Mouse (Mus musculus): ENCODE data around the gene Clstn2. TPM values are rescaled to one million over a fixed set of nuclear protein-coding genes. Genes with fewer than 3 reads are reported as not detected.

Clstn2 gene
- polyA plus RNA-seq, 1 experiment from 2014 or later: 1.1 TPM

GRCm38 (mm10) chr9:97590712-97591111 lies 442.3 kb downstream of the Clstn2 start:
- Histone ChIP-seq H3K27ac (ENCODE audit: low read depth) (no peak overlapping the region), H3K36me3 (ENCODE audit: control insufficient read depth, insufficient read depth, low read length) (no peaks in the 10 kb centered on the region), H3K4me1 (replicated peaks; ENCODE audit: control insufficient read depth, insufficient read depth, low read length) (no peaks in the 10 kb centered on the region), H3K27me3 (replicated peaks; ENCODE audit: control insufficient read depth, insufficient read depth, low read length) (no peaks in the 10 kb centered on the region), H3K9ac (ENCODE audit: low read length) (no peak overlapping the region), H3K4me3 (ENCODE audit: low read depth, low read length) (no peak overlapping the region), H3K9me3 (ENCODE audit: control insufficient read depth, low read length) (no peaks in the 10 kb centered on the region), H3K4me2 (ENCODE audit: low read length) (no peak overlapping the region)
- WGBS: 70% methylated on average over 4 of the region's 4 CpGs
- ATAC-seq (replicated peaks; ENCODE audit: low FRiP score, low TSS enrichment, low read depth): no peak
- no peak for DNase-seq (ENCODE audit: low spot score)

- Histone ChIP-seq H3K4me1 (replicated peaks; ENCODE audit: control insufficient read depth, insufficient read depth, low read length) (peaks cover 6% of the 10 kb centered on the region; the same call in 1 of the 2 replicates), H3K4me3 (ENCODE audit: low read depth, low read length) (no peak overlapping the region), H3K27ac (ENCODE audit: low read depth) (no peak overlapping the region), H3K9ac (ENCODE audit: low read length) (no peak overlapping the region), H3K27me3 (replicated peaks; ENCODE audit: control insufficient read depth, insufficient read depth, low read length) (no peaks in the 10 kb centered on the region), H3K9me3 (ENCODE audit: control insufficient read depth, low read length) (no peaks in the 10 kb centered on the region), H3K36me3 (ENCODE audit: control insufficient read depth, insufficient read depth, low read length) (no peaks in the 10 kb centered on the region), H3K4me2 (ENCODE audit: low read length) (no peak overlapping the region)
- WGBS: 37% methylated on average over 7 of the region's 7 CpGs
- DNase-seq (ENCODE audit: low spot score) (no peak), ATAC-seq (replicated peaks; ENCODE audit: low FRiP score, low TSS enrichment, low read depth) (0 out of 2 replicates have a peak, but pooled peaks have one; percentile 55)
Measured at GRCm38 (mm10) chr9:97570881-97571280, 462.1 kb downstream of the Clstn2 start.

GRCm38 (mm10) chr9:97563121-97563520 lies 469.9 kb downstream of the Clstn2 start:
- ATAC-seq (replicated peaks; ENCODE audit: low FRiP score, low TSS enrichment, low read depth): no peak
- 90% methylated on average over 6 of the region's 6 CpGs for WGBS

GRCm38 (mm10) chr9:97544359-97544758 lies 488.6 kb downstream of the Clstn2 start:
- H3K36me3 ChIP-seq (ENCODE audit: control insufficient read depth, insufficient read depth, low read length): no peaks in the 10 kb centered on the region
- H3K9me3 ChIP-seq (ENCODE audit: control insufficient read depth, low read length): no peaks in the 10 kb centered on the region
- H3K27ac ChIP-seq (ENCODE audit: low read depth): no peak overlapping the region
- no peak overlapping the region for H3K4me3 ChIP-seq (ENCODE audit: low read depth, low read length)
- ATAC-seq (replicated peaks; ENCODE audit: low FRiP score, low TSS enrichment, low read depth) (no peak), DNase-seq (ENCODE audit: low spot score) (no peak)
- H3K4me2 ChIP-seq (ENCODE audit: low read length): no peak overlapping the region
- 87% methylated on average over 4 of the region's 4 CpGs for WGBS
- H3K4me1 ChIP-seq (replicated peaks; ENCODE audit: control insufficient read depth, insufficient read depth, low read length): no peaks in the 10 kb centered on the region
- no peaks in the 10 kb centered on the region for H3K27me3 ChIP-seq (replicated peaks; ENCODE audit: control insufficient read depth, insufficient read depth, low read length)
- no peak overlapping the region for H3K9ac ChIP-seq (ENCODE audit: low read length)

More at GRCm38 (mm10) chr9:97563121-97563520, 469.9 kb downstream of the Clstn2 start:
- Histone ChIP-seq H3K9me3 (ENCODE audit: control insufficient read depth, low read length) (no peaks in the 10 kb centered on the region), H3K4me1 (replicated peaks; ENCODE audit: control insufficient read depth, insufficient read depth, low read length) (no peaks in the 10 kb centered on the region), H3K27ac (ENCODE audit: low read depth) (no peak overlapping the region), H3K27me3 (replicated peaks; ENCODE audit: control insufficient read depth, insufficient read depth, low read length) (no peaks in the 10 kb centered on the region), H3K9ac (ENCODE audit: low read length) (no peak overlapping the region), H3K4me2 (ENCODE audit: low read length) (no peak overlapping the region), H3K36me3 (ENCODE audit: control insufficient read depth, insufficient read depth, low read length) (no peaks in the 10 kb centered on the region), H3K4me3 (ENCODE audit: low read depth, low read length) (no peak overlapping the region)
- no peak for DNase-seq (ENCODE audit: low spot score)

- no peaks in the 10 kb centered on the region for H3K9me3 ChIP-seq (ENCODE audit: control insufficient read depth, low read length)
- no peaks in the 10 kb centered on the region for H3K4me1 ChIP-seq (replicated peaks; ENCODE audit: control insufficient read depth, insufficient read depth, low read length)
- no peak overlapping the region for H3K4me2 ChIP-seq (ENCODE audit: low read length)
- DNase-seq (ENCODE audit: low spot score): no peak
- ATAC-seq (replicated peaks; ENCODE audit: low FRiP score, low TSS enrichment, low read depth): no peak
- H3K36me3 ChIP-seq (ENCODE audit: control insufficient read depth, insufficient read depth, low read length): no peaks in the 10 kb centered on the region
- 83% methylated on average over 6 of the region's 6 CpGs for WGBS
- H3K27me3 ChIP-seq (replicated peaks; ENCODE audit: control insufficient read depth, insufficient read depth, low read length): no peaks in the 10 kb centered on the region
- H3K4me3 ChIP-seq (ENCODE audit: low read depth, low read length): no peak overlapping the region
- H3K9ac ChIP-seq (ENCODE audit: low read length): no peak overlapping the region
- H3K27ac ChIP-seq (ENCODE audit: low read depth): no peak overlapping the region
Measured at GRCm38 (mm10) chr9:97541419-97541818, 491.6 kb downstream of the Clstn2 start.

GRCm38 (mm10) chr9:97538075-97538779 lies 494.8 kb downstream of the Clstn2 start:
- no peak for ATAC-seq (replicated peaks; ENCODE audit: low FRiP score, low TSS enrichment, low read depth)
- 66% methylated on average over 8 of the region's 8 CpGs for WGBS
- Histone ChIP-seq H3K4me3 (ENCODE audit: low read depth, low read length) (no peak overlapping the region), H3K9me3 (ENCODE audit: control insufficient read depth, low read length) (no peaks in the 10 kb centered on the region), H3K4me2 (ENCODE audit: low read length) (no peak overlapping the region), H3K4me1 (replicated peaks; ENCODE audit: control insufficient read depth, insufficient read depth, low read length) (no peaks in the 10 kb centered on the region), H3K36me3 (ENCODE audit: control insufficient read depth, insufficient read depth, low read length) (no peaks in the 10 kb centered on the region), H3K27ac (ENCODE audit: low read depth) (no peak overlapping the region), H3K9ac (ENCODE audit: low read length) (no peak overlapping the region), H3K27me3 (replicated peaks; ENCODE audit: control insufficient read depth, insufficient read depth, low read length) (no peaks in the 10 kb centered on the region)
- DNase-seq (ENCODE audit: low spot score): no peak

- ATAC-seq (replicated peaks; ENCODE audit: low FRiP score, low TSS enrichment, low read depth): no peak
- Histone ChIP-seq H3K27ac (ENCODE audit: low read depth) (no peak overlapping the region), H3K9me3 (ENCODE audit: control insufficient read depth, low read length) (no peaks in the 10 kb centered on the region)
Measured at GRCm38 (mm10) chr9:97534196-97534595, 498.8 kb downstream of the Clstn2 start.

GRCm38 (mm10) chr9:97533306-97533705 lies 499.7 kb downstream of the Clstn2 start:
- no peaks in the 10 kb centered on the region for H3K27me3 ChIP-seq (replicated peaks; ENCODE audit: control insufficient read depth, insufficient read depth, low read length)
- ATAC-seq (replicated peaks; ENCODE audit: low FRiP score, low TSS enrichment, low read depth): no peak
- H3K36me3 ChIP-seq (ENCODE audit: control insufficient read depth, insufficient read depth, low read length): no peaks in the 10 kb centered on the region
- H3K4me3 ChIP-seq (ENCODE audit: low read depth, low read length): no peak overlapping the region
- WGBS: 71% methylated on average over 3 of the region's 3 CpGs
- no peak overlapping the region for H3K4me2 ChIP-seq (ENCODE audit: low read length)
- no peaks in the 10 kb centered on the region for H3K9me3 ChIP-seq (ENCODE audit: control insufficient read depth, low read length)
- no peak overlapping the region for H3K9ac ChIP-seq (ENCODE audit: low read length)
- no peaks in the 10 kb centered on the region for H3K4me1 ChIP-seq (replicated peaks; ENCODE audit: control insufficient read depth, insufficient read depth, low read length)
- H3K27ac ChIP-seq (ENCODE audit: low read depth): no peak overlapping the region
- DNase-seq (ENCODE audit: low spot score): no peak

More at GRCm38 (mm10) chr9:97534196-97534595, 498.8 kb downstream of the Clstn2 start:
- Histone ChIP-seq H3K9ac (ENCODE audit: low read length) (no peak overlapping the region), H3K4me1 (replicated peaks; ENCODE audit: control insufficient read depth, insufficient read depth, low read length) (no peaks in the 10 kb centered on the region), H3K27me3 (replicated peaks; ENCODE audit: control insufficient read depth, insufficient read depth, low read length) (no peaks in the 10 kb centered on the region), H3K4me2 (ENCODE audit: low read length) (no peak overlapping the region), H3K4me3 (ENCODE audit: low read depth, low read length) (no peak overlapping the region), H3K36me3 (ENCODE audit: control insufficient read depth, insufficient read depth, low read length) (no peaks in the 10 kb centered on the region)
- 81% methylated on average over 2 of the region's 2 CpGs for WGBS
- no peak for DNase-seq (ENCODE audit: low spot score)

- Histone ChIP-seq H3K36me3 (ENCODE audit: control insufficient read depth, insufficient read depth, low read length) (no peaks in the 10 kb centered on the region), H3K9ac (ENCODE audit: low read length) (no peak overlapping the region)
- no peak for ATAC-seq (replicated peaks; ENCODE audit: low FRiP score, low TSS enrichment, low read depth)
Measured at GRCm38 (mm10) chr9:97532536-97532935, 500.4 kb downstream of the Clstn2 start.

More at GRCm38 (mm10) chr9:97532536-97532935, 500.4 kb downstream of the Clstn2 start:
- Histone ChIP-seq H3K4me2 (ENCODE audit: low read length) (no peak overlapping the region), H3K9me3 (ENCODE audit: control insufficient read depth, low read length) (no peaks in the 10 kb centered on the region), H3K4me1 (replicated peaks; ENCODE audit: control insufficient read depth, insufficient read depth, low read length) (no peaks in the 10 kb centered on the region), H3K4me3 (ENCODE audit: low read depth, low read length) (no peak overlapping the region), H3K27me3 (replicated peaks; ENCODE audit: control insufficient read depth, insufficient read depth, low read length) (no peaks in the 10 kb centered on the region), H3K27ac (ENCODE audit: low read depth) (no peak overlapping the region)
- DNase-seq (ENCODE audit: low spot score): no peak
- 89% methylated on average over 13 of the region's 13 CpGs for WGBS
